Mouse (Mus musculus): ENCODE results near the gene Tas2r129.
"Not testable (repeated sequence)": the region's sequence is repeated elsewhere in the genome, so short reads cannot be mapped to it uniquely, and the experiment has no call there.

Tas2r129 gene

DNA sequence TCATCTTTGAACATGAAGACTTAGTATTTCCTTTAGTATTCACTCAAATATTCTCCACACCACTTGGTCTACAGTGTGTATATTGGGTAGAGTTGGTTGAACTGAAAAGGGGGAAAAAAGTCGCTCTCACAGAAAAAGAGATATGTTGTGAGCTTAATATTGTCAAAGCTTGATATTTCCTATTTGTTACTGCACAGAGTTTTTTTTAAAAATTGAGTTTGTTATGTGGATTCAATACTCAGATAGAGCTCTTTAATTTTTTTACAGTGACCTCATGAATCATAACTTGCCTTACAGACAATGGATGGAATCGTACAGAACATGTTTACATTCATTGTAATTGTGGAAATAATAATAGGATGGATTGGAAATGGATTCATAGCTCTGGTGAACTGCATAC is at the start of gene Tas2r129:
TSS of gene Tas2r129 (plus strand) at position 301 of the 400 bp plus-strand sequence.
- no peak for DNase-seq (ENCODE audit: low read depth, low spot score)

DNA sequence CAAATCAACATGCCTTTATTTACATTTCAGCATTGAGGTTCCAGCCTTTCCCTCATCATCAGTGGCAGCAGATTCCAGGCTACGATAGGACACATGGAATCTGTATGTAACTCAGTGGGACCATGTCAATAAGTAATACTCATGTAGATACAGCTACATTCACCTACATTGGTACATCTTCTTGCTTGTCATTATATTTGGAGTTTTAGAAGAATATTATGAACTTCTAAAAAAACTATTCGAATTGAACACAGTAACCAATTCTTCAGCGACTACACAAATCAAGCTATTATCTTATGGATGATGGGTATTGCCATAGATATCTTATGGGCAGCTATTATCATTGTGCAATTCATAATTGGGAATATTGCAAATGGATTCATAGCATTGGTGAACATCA is 41.6 kb upstream of the Tas2r129 start, which contains the start of gene Tas2r125:
TSS of gene Tas2r125 (plus strand) at position 301 of the 400 bp plus-strand sequence.
- no peak for DNase-seq (ENCODE audit: low read depth, low spot score)

DNA sequence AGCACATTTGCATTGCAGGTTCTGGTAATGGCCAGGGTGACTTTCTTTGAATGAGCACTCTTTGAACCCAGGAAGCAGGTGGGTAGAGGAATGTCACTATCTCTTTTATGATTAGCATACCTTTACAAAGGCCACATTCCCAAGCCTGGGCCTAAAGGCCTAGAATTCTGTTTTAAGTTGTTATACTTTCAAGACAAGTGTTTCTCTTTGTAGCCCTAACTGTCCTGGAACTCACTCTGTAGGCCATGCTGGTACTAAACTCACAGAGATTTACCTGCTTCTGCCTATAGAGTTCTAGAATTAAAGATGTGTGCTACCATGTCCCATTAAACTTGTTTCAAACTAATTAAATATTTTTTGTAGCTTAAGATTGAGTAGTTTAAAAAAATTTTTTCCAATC is 9.5 kb upstream of the Tas2r129 start:
- DNase-seq (ENCODE audit: low read depth, low spot score): not testable (repeated sequence)

DNA sequence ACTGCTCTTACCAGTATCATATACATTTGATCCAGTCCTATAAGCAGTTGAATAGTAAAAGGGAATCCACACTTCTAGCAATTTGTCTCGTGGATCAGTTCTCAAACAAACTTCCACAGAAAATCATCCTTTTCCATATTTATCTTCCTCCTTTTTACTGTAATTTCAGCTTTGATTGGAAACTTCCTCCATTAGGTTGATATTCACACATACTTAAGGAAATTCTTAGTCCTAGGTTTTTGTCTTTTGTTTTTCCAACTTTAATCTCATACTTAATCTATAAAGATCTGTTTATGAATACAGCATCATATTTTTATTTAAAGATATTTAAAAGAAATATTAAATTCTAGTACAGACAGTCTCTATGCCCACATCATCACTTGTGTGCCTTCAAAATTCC is 6.9 kb downstream of the Tas2r129 start, which contains the start of gene Tas2r131:
TSS of gene Tas2r131 (minus strand) at position 101 of the 400 bp plus-strand sequence.
- no peak for DNase-seq (ENCODE audit: low read depth, low spot score)

DNA sequence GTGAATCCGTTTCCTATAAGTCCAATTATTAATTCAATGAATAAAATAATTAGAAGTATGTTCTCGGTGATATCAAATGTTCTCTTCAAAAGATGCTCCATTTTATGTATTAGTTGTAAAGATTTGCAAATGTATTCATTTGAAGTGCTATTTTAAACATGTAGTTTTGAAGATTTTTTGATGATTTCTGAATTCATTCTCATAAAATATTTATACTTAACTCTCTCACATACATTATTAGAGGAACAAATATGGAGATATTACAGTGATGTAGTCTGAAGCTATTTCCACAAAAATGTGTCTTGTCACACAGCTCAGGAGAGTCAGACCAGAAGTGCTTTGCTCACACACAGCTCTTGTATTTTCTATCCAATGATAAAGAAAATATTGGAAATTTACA is 30.0 kb downstream of the Tas2r129 start, which contains the start of gene Tas2r109:
TSS of gene Tas2r109 (minus strand) at position 101 of the 400 bp plus-strand sequence.
- no peak for DNase-seq (ENCODE audit: low read depth, low spot score)

Data from retina, postnatal 7 days (tissue).